35 mouse cellular contexts compared by ENCODE assay signal in genomic region chr14:93868211-93868610, GRCm38 (mm10). TPM values are rescaled to one million over a fixed set of nuclear protein-coding genes. Genes with fewer than 3 reads are reported as not detected.
"Had no signal": no experiment of that assay in that cellular context is flagged by ENCODE, and none has a peak within 500 bp of the region (broad histone marks: within the 10 kb centered on the region; RNA-seq: fewer than 3 reads in every experiment).

No protein-coding gene starts in this region.

- H3K4me2 ChIP-seq: heart, embryonic 11.5 days; heart, embryonic 12.5 days; heart, embryonic 13.5 days; heart, embryonic 15.5 days; hindbrain, embryonic 12.5 days; hindbrain, embryonic 13.5 days; hindbrain, embryonic 14.5 days; hindbrain, embryonic 15.5 days; intestine, embryonic 15.5 days; kidney, embryonic 15.5 days had no signal

- H3K9me3 ChIP-seq: heart, embryonic 10.5 days; heart, embryonic 12.5 days; heart, embryonic 13.5 days; heart, embryonic 15.5 days; hindbrain, embryonic 10.5 days; hindbrain, embryonic 12.5 days; hindbrain, embryonic 13.5 days; hindbrain, embryonic 15.5 days; intestine, embryonic 15.5 days; kidney, embryonic 15.5 days had no signal

- H3K4me3 ChIP-seq: heart, embryonic 10.5 days; heart, embryonic 12.5 days; heart, embryonic 13.5 days; heart, embryonic 15.5 days; hindbrain, embryonic 10.5 days; hindbrain, embryonic 12.5 days; hindbrain, embryonic 13.5 days; hindbrain, embryonic 15.5 days; intestine, embryonic 15.5 days; kidney, embryonic 15.5 days; layer of hippocampus, adult 2 months had no signal

- H3K9ac ChIP-seq: heart, embryonic 12.5 days; heart, embryonic 13.5 days; heart, embryonic 15.5 days; hindbrain, embryonic 12.5 days; hindbrain, embryonic 13.5 days; hindbrain, embryonic 14.5 days; hindbrain, embryonic 15.5 days; intestine, embryonic 15.5 days; kidney, embryonic 15.5 days had no signal

- ATAC-seq: hindbrain, embryonic 16.5 days; hindbrain, postnatal 0 days; inflammation-experienced regulatory T-cells, adult 6 months; intestine, embryonic 15.5 days; intestine, embryonic 16.5 days; intestine, postnatal 0 days had no signal

- H3K27me3 ChIP-seq: heart, embryonic 12.5 days; heart, embryonic 13.5 days; heart, embryonic 15.5 days; hindbrain, embryonic 12.5 days; hindbrain, embryonic 13.5 days; hindbrain, embryonic 15.5 days; intestine, embryonic 15.5 days; kidney, embryonic 15.5 days had no signal

- H3K27ac ChIP-seq: heart, embryonic 10.5 days; heart, embryonic 13.5 days; heart, embryonic 15.5 days; hindbrain, embryonic 10.5 days; hindbrain, embryonic 12.5 days; hindbrain, embryonic 13.5 days; hindbrain, embryonic 14.5 days; hindbrain, embryonic 15.5 days; hindbrain, postnatal 0 days; intestine, embryonic 15.5 days; kidney, embryonic 15.5 days; kidney, postnatal 0 days; layer of hippocampus, adult 2 months had no signal

- H3K4me1 ChIP-seq: heart, embryonic 10.5 days; heart, embryonic 12.5 days; heart, embryonic 13.5 days; heart, embryonic 15.5 days; hindbrain, embryonic 10.5 days; hindbrain, embryonic 12.5 days; hindbrain, embryonic 13.5 days; hindbrain, embryonic 15.5 days; intestine, embryonic 15.5 days; kidney, embryonic 15.5 days had no signal

- DNase-seq: heart, postnatal 10 days; heart, postnatal 14 days; heart, postnatal 36 days; heart, postnatal 4 days; kidney, adult 11 months; kidney, adult 18-20 months; kidney, adult 2 months; kidney, adult 8-10 months; kidney, adult 9 months; kidney, postnatal 10 days; kidney, postnatal 14 days; kidney, postnatal 25 days; kidney, postnatal 36 days; kidney, postnatal 4 days; layer of hippocampus, adult 9-11 months; layer of hippocampus, postnatal 36 days had no signal

- H3K36me3 ChIP-seq: heart, embryonic 10.5 days; heart, embryonic 12.5 days; heart, embryonic 13.5 days; heart, embryonic 15.5 days; hindbrain, embryonic 10.5 days; hindbrain, embryonic 12.5 days; hindbrain, embryonic 13.5 days; hindbrain, embryonic 15.5 days; intestine, embryonic 15.5 days; kidney, embryonic 15.5 days had no signal

RNA-seq across cellular contexts. Expression of gene Pcdh9, which starts 22.3 kb away (rescaled TPM):
- polyA plus RNA-seq: inflammation-experienced regulatory T-cells, adult 6 months had no signal
